In the genomic region with DNA sequence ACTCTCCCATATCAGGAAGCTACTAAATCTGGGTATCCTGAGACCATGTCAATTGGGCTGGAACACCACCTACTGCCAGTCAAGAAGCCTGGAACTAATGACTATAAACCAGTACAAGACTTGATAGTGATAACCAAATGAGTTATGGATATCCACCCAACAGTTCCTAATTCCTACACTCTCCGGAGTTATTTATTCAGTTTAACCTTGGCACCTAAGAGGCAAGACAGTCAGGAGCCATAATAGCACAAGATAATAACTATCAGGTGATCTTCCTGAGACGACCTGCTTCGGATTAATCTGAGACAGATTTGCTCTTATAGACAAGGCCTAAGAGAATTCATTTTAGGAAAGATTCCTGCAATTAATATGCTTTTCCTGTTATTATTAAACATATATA, we compare ENCODE assay signal across 36 mouse cellular contexts. TPM values are rescaled to one million over a fixed set of nuclear protein-coding genes. Genes with fewer than 3 reads are reported as not detected.
"Had no signal": no experiment of that assay in that cellular context is flagged by ENCODE, and none has a peak within 500 bp of the region (broad histone marks: within the 10 kb centered on the region; RNA-seq: fewer than 3 reads in every experiment).

No protein-coding gene starts in this region.

- DNase-seq: left cerebral cortex, postnatal 4 days; liver; liver, embryonic 13.5 days; liver, postnatal 0 days; lung, adult 18-20 months; lung, adult 2 months; lung, embryonic 14.5 days; lung, postnatal 10 days; lung, postnatal 14 days; lung, postnatal 36 days; lung, postnatal 4 days; midbrain, embryonic 14.5 days had no signal

- H3K27ac ChIP-seq: limb, embryonic 10.5 days; limb, embryonic 12.5 days; limb, embryonic 13.5 days; limb, embryonic 15.5 days; liver, embryonic 12.5 days; liver, embryonic 13.5 days; liver, embryonic 14.5 days; liver, embryonic 15.5 days; lung, embryonic 15.5 days; macrophage; midbrain, embryonic 10.5 days; midbrain, embryonic 12.5 days; midbrain, embryonic 13.5 days; midbrain, embryonic 15.5 days; neural tube, embryonic 12.5 days had no signal

- H3K9me3 ChIP-seq: limb, embryonic 10.5 days; limb, embryonic 12.5 days; limb, embryonic 13.5 days; limb, embryonic 15.5 days; liver, embryonic 12.5 days; liver, embryonic 13.5 days; liver, embryonic 15.5 days; lung, embryonic 15.5 days; megakaryocyte, embryonic 14.5 days; midbrain, embryonic 10.5 days; midbrain, embryonic 12.5 days; midbrain, embryonic 13.5 days; midbrain, embryonic 15.5 days; neural tube, embryonic 12.5 days had no signal

- H3K27me3 ChIP-seq: limb, embryonic 12.5 days; limb, embryonic 13.5 days; limb, embryonic 15.5 days; liver, embryonic 12.5 days; liver, embryonic 13.5 days; liver, embryonic 15.5 days; lung, embryonic 15.5 days; megakaryocyte, embryonic 14.5 days; midbrain, embryonic 12.5 days; midbrain, embryonic 13.5 days; midbrain, embryonic 15.5 days; neural tube, embryonic 12.5 days had no signal

- H3K4me1 ChIP-seq: limb, embryonic 10.5 days; limb, embryonic 12.5 days; limb, embryonic 13.5 days; limb, embryonic 15.5 days; liver, embryonic 12.5 days; liver, embryonic 13.5 days; liver, embryonic 15.5 days; lung, embryonic 15.5 days; megakaryocyte, embryonic 14.5 days; midbrain, embryonic 10.5 days; midbrain, embryonic 12.5 days; midbrain, embryonic 13.5 days; midbrain, embryonic 15.5 days; neural tube, embryonic 12.5 days had no signal

- H3K4me2 ChIP-seq: limb, embryonic 12.5 days; limb, embryonic 13.5 days; limb, embryonic 15.5 days; liver, embryonic 11.5 days; liver, embryonic 12.5 days; liver, embryonic 13.5 days; liver, embryonic 15.5 days; lung, embryonic 14.5 days; lung, embryonic 15.5 days; midbrain, embryonic 11.5 days; midbrain, embryonic 12.5 days; midbrain, embryonic 13.5 days; midbrain, embryonic 15.5 days; neural tube, embryonic 12.5 days had no signal

- H3K9ac ChIP-seq: limb, embryonic 12.5 days; limb, embryonic 13.5 days; limb, embryonic 15.5 days; liver, embryonic 12.5 days; liver, embryonic 13.5 days; liver, embryonic 14.5 days; liver, embryonic 15.5 days; liver, postnatal 0 days; lung, embryonic 14.5 days; lung, embryonic 15.5 days; midbrain, embryonic 12.5 days; midbrain, embryonic 13.5 days; midbrain, embryonic 15.5 days; neural tube, embryonic 12.5 days had no signal

- ATAC-seq: liver, embryonic 12.5 days; liver, postnatal 0 days; lung, postnatal 0 days; midbrain, embryonic 13.5 days; midbrain, embryonic 15.5 days; midbrain, embryonic 16.5 days had no signal

- H3K36me3 ChIP-seq: limb, embryonic 10.5 days; limb, embryonic 12.5 days; limb, embryonic 13.5 days; limb, embryonic 15.5 days; liver, embryonic 12.5 days; liver, embryonic 13.5 days; liver, embryonic 15.5 days; lung, embryonic 15.5 days; midbrain, embryonic 10.5 days; midbrain, embryonic 12.5 days; midbrain, embryonic 13.5 days; midbrain, embryonic 15.5 days; neural tube, embryonic 12.5 days had no signal

- H3K4me3 ChIP-seq: limb, embryonic 10.5 days; limb, embryonic 12.5 days; limb, embryonic 13.5 days; limb, embryonic 15.5 days; liver, embryonic 12.5 days; liver, embryonic 13.5 days; liver, embryonic 15.5 days; lung, embryonic 15.5 days; megakaryocyte, embryonic 14.5 days; midbrain, embryonic 10.5 days; midbrain, embryonic 12.5 days; midbrain, embryonic 13.5 days; midbrain, embryonic 15.5 days; myocyte; neural tube, embryonic 12.5 days had no signal

RNA-seq across cellular contexts. Expression of a gene that starts 21.2 kb away (rescaled TPM):
- polyA plus RNA-seq: limb, embryonic 10.5 days; limb, embryonic 11.5 days; limb, embryonic 12.5 days; limb, embryonic 13.5 days; liver, adult 2 months; liver, embryonic 11.5 days; liver, embryonic 12.5 days; liver, embryonic 13.5 days; liver, embryonic 14.5 days; liver, postnatal 0 days; macrophage; midbrain, embryonic 10.5 days; midbrain, embryonic 11.5 days; midbrain, embryonic 12.5 days; midbrain, embryonic 13.5 days; midbrain, embryonic 14.5 days; midbrain, embryonic 15.5 days; midbrain, embryonic 16.5 days; midbrain, postnatal 0 days; myocyte; neural tube, embryonic 11.5 days; neural tube, embryonic 12.5 days had no signal
